Mouse (Mus musculus): ENCODE measurements around the gene Nlrp4f. TPM values are rescaled to one million over a fixed set of nuclear protein-coding genes. Genes with fewer than 3 reads are reported as not detected.

Gene Nlrp4f
- total and polyA plus RNA-seq, 3 experiments = 0.04 TPM; not detected in 2

GRCm38 (mm10) chr13:65149940-65150339 lies 55.8 kb downstream of the Nlrp4f start, which contains the start of gene Olfr466:
Gene Olfr466 (plus strand): TSS chr13:65150240.
- no peak for TF ChIP-seq MAZ (IDR thresholded peaks at IDR 0.05; ENCODE audit: low read depth, low read length)
- no peak for TF ChIP-seq MYC (IDR thresholded peaks at IDR 0.05; ENCODE audit: low read depth, low read length)
- no peak for TF ChIP-seq GATA1 (IDR thresholded peaks at IDR 0.05; ENCODE audit: low read depth, low read length)
- no peak for TF ChIP-seq BHLHE40 (IDR thresholded peaks at IDR 0.05; ENCODE audit: borderline replicate concordance, low read depth, low read length)
- TF ChIP-seq NRF1 (IDR thresholded peaks at IDR 0.05; ENCODE audit: insufficient read depth, low read depth, low read length, poor library complexity, severe bottlenecking) = no peak
- no peak for TF ChIP-seq EP300 (IDR thresholded peaks at IDR 0.05; ENCODE audit: low read depth in 1 of 2, low read length in 2 of 2)
- TF ChIP-seq UBTF (IDR thresholded peaks at IDR 0.05; ENCODE audit: borderline replicate concordance, insufficient read depth, low read depth, low read length) = no peak
- no peak for TF ChIP-seq GABPA (IDR thresholded peaks at IDR 0.05; ENCODE audit: low read depth, low read length)
- no peak for TF ChIP-seq SMC3 (IDR thresholded peaks at IDR 0.05; ENCODE audit: low read depth, low read length)
- TF ChIP-seq HCFC1 (IDR thresholded peaks at IDR 0.05; ENCODE audit: low read depth, low read length) = no peak
- TF ChIP-seq ZMIZ1 (IDR thresholded peaks at IDR 0.05; ENCODE audit: low read depth, low read length) = no peak
- no peak for TF ChIP-seq E2F4 (IDR thresholded peaks at IDR 0.05; ENCODE audit: borderline replicate concordance, low read depth, low read length)
- no peak for TF ChIP-seq MYB (IDR thresholded peaks at IDR 0.05; ENCODE audit: low read depth, low read length)
- no peak for TF ChIP-seq KAT2A (conservative IDR thresholded peaks at IDR 0.05; ENCODE audit: low read depth, low read length)
- no peak for TF ChIP-seq MXI1 (IDR thresholded peaks at IDR 0.05; ENCODE audit: low read depth, low read length)
- no peak for TF ChIP-seq RCOR1 (IDR thresholded peaks at IDR 0.05; ENCODE audit: low read depth, low read length)
- no peak for TF ChIP-seq RAD21 (IDR thresholded peaks at IDR 0.05; ENCODE audit: low read depth, low read length)

GRCm38 (mm10) chr13:65137789-65138188 lies 68.0 kb downstream of the Nlrp4f start, which contains the start of gene Olfr465-ps1:
Gene Olfr465-ps1 (plus strand): TSS chr13:65138089.
- no peak for TF ChIP-seq GABPA (IDR thresholded peaks at IDR 0.05; ENCODE audit: low read depth, low read length)
- no peak for TF ChIP-seq ELF1 (IDR thresholded peaks at IDR 0.05; ENCODE audit: low read depth, low read length)
- no peaks in the 10 kb centered on the region for H3K27me3 ChIP-seq (ENCODE audit: control insufficient read depth in 1 of 2, insufficient read depth in 2 of 2, low read length in 2 of 2)
- H3K79me2 ChIP-seq (ENCODE audit: control insufficient read depth, insufficient read depth, low read length, poor library complexity) = no peaks in the 10 kb centered on the region
- no peaks in the 10 kb centered on the region for H3K9me3 ChIP-seq (replicated peaks; ENCODE audit: insufficient read depth, low read length)
- H3K4me3 ChIP-seq (ENCODE audit: control insufficient read depth in 1 of 2, insufficient read depth in 1 of 2, low read depth in 2 of 2, low read length in 2 of 2) = no peak within 1 kb of the TSS
- no peaks in the 10 kb centered on the region for H3K4me1 ChIP-seq (ENCODE audit: control insufficient read depth in 1 of 2, insufficient read depth in 2 of 2, low read length in 2 of 2)
- H3K27ac ChIP-seq (ENCODE audit: control insufficient read depth, low read depth, low read length) = no peak within 1 kb of the TSS
- H3K9ac ChIP-seq (ENCODE audit: control insufficient read depth, low read depth, low read length, poor library complexity, severe bottlenecking) = no peak within 1 kb of the TSS
- DNase-seq (ENCODE audit: low read depth, low spot score) = no peak
- H3K36me3 ChIP-seq (ENCODE audit: control insufficient read depth in 1 of 2, insufficient read depth in 2 of 2, low read length in 2 of 2) = no peaks in the 10 kb centered on the region

More at GRCm38 (mm10) chr13:65149940-65150339, 55.8 kb downstream of the Nlrp4f start, which contains the start of gene Olfr466:
- H3K79me2 ChIP-seq (ENCODE audit: control insufficient read depth, insufficient read depth, low read length, poor library complexity) = no peaks in the 10 kb centered on the region
- no peaks in the 10 kb centered on the region for H3K4me1 ChIP-seq (ENCODE audit: control insufficient read depth in 1 of 2, insufficient read depth in 2 of 2, low read length in 2 of 2)
- no peaks in the 10 kb centered on the region for H3K36me3 ChIP-seq (ENCODE audit: control insufficient read depth in 1 of 2, insufficient read depth in 2 of 2, low read length in 2 of 2)
- DNase-seq (ENCODE audit: low read depth, low spot score) = no peak
- H3K27me3 ChIP-seq (ENCODE audit: control insufficient read depth in 1 of 2, insufficient read depth in 2 of 2, low read length in 2 of 2) = no peaks in the 10 kb centered on the region
- H3K9me3 ChIP-seq (replicated peaks; ENCODE audit: insufficient read depth, low read length) = no peaks in the 10 kb centered on the region
- no peak within 1 kb of the TSS for H3K27ac ChIP-seq (ENCODE audit: control insufficient read depth, low read depth, low read length)
- no peak within 1 kb of the TSS for H3K4me3 ChIP-seq (ENCODE audit: control insufficient read depth in 1 of 2, insufficient read depth in 1 of 2, low read depth in 2 of 2, low read length in 2 of 2)
- no peak within 1 kb of the TSS for H3K9ac ChIP-seq (ENCODE audit: control insufficient read depth, low read depth, low read length, poor library complexity, severe bottlenecking)

Other genes with a start within 250 kb of the Nlrp4f start
- gene Spata31d1c, start 172.9 kb downstream of the Nlrp4f start, total RNA-seq (2012; rRNA removed) = not detected in 2 replicates
- gene Spata31d1c, start 172.9 kb downstream of the Nlrp4f start, polyA plus RNA-seq (2012; ENCODE audit: insufficient read depth in 1 of 2, insufficient read length in 2 of 2, low read depth in 1 of 2, low replicate concordance in 2 of 2, missing spikeins in 1 of 2) = not detected
- not detected in 2 replicates for gene Prss47, start 153.2 kb downstream of the Nlrp4f start, total RNA-seq (2012; rRNA removed)
- gene Prss47, start 153.2 kb downstream of the Nlrp4f start, polyA plus RNA-seq (2012; ENCODE audit: insufficient read depth in 1 of 2, insufficient read length in 2 of 2, low read depth in 1 of 2, low replicate concordance in 2 of 2, missing spikeins in 1 of 2) = not detected
- 45.7 and 47.9 TPM in 2 replicates for gene Mfsd14b, start 93.0 kb downstream of the Nlrp4f start, total RNA-seq (2012; rRNA removed)
- 10 to 100 TPM in 1 of 2 experiments, not detected in 1; 48.1 TPM for gene Mfsd14b, start 93.0 kb downstream of the Nlrp4f start, polyA plus RNA-seq (2012; ENCODE audit: insufficient read depth in 1 of 2, insufficient read length in 2 of 2, low read depth in 1 of 2, low replicate concordance in 2 of 2, missing spikeins in 1 of 2)
- gene Olfr465-ps1, start 67.9 kb downstream of the Nlrp4f start, total RNA-seq (2012; rRNA removed) = not detected in 2 replicates
- gene Olfr465-ps1, start 67.9 kb downstream of the Nlrp4f start, polyA plus RNA-seq (2012; ENCODE audit: insufficient read depth in 1 of 2, insufficient read length in 2 of 2, low read depth in 1 of 2, low replicate concordance in 2 of 2, missing spikeins in 1 of 2) = not detected
- not detected in 2 replicates for gene Olfr466, start 55.7 kb downstream of the Nlrp4f start, total RNA-seq (2012; rRNA removed)
- gene Olfr466, start 55.7 kb downstream of the Nlrp4f start, polyA plus RNA-seq (2012; ENCODE audit: insufficient read depth in 1 of 2, insufficient read length in 2 of 2, low read depth in 1 of 2, low replicate concordance in 2 of 2, missing spikeins in 1 of 2) = not detected
- gene Gm10775, start 53.6 kb upstream of the Nlrp4f start, total RNA-seq (2012; rRNA removed) = not detected in 2 replicates
- under 1 TPM in 1 of 2 experiments, not detected in 1; 0.21 TPM for gene Gm10775, start 53.6 kb upstream of the Nlrp4f start, polyA plus RNA-seq (2012; ENCODE audit: insufficient read depth in 1 of 2, insufficient read length in 2 of 2, low read depth in 1 of 2, low replicate concordance in 2 of 2, missing spikeins in 1 of 2)
- gene Zfp369, start 72.8 kb upstream of the Nlrp4f start, total RNA-seq (2012; rRNA removed) = 14.1 and 14.7 TPM in 2 replicates
- gene Zfp369, start 72.8 kb upstream of the Nlrp4f start, polyA plus RNA-seq (2012; ENCODE audit: insufficient read depth in 1 of 2, insufficient read length in 2 of 2, low read depth in 1 of 2, low replicate concordance in 2 of 2, missing spikeins in 1 of 2) = 10 to 100 TPM in 1 of 2 experiments, not detected in 1; 15.3 TPM

Measured in MEL (cell line).